Mouse (Mus musculus) midbrain, embryonic 14.5 days (tissue): ENCODE measurements around the gene Epsti1. TPM values are rescaled to one million over a fixed set of nuclear protein-coding genes. Genes with fewer than 3 reads are reported as not detected.
A peak's percentile ranks its signal among the peaks of the same experiment; 100 is the strongest.

Experiments
- ATAC-seq: fragments of 200-750 bp; cut with Nextera tagmentation; 2 replicates; pipeline ENCODE4 v1.8.0; 2017; ENCODE audit warnings: moderate number of reproducible peaks, moderate library complexity; ENCODE audit not compliant: low FRiP score, low TSS enrichment
- DNase-seq: peaks from one replicate; pipeline ENCODE4 v3.0.0-alpha.2; 2015
- H3K27ac ChIP-seq: fragments of 300-500 bp; sonication (generic); replicated peaks from 2 replicates; pipeline ENCODE4 v1.5.1; 2014; ENCODE audit warnings: mild to moderate bottlenecking, low read depth, low read length, moderate library complexity
- H3K27me3 ChIP-seq: fragments of 300-500 bp; sonication (generic); 2 replicates; pipeline ENCODE4 v1.6.1; 2014; ENCODE audit warnings: low read length, control low read depth, mixed read lengths; ENCODE audit not compliant: control insufficient read depth, insufficient read depth
- H3K36me3 ChIP-seq: fragments of 300-500 bp; sonication (generic); 2 replicates; pipeline ENCODE4 v1.6.1; 2014; ENCODE audit warnings: low read length, control low read depth; ENCODE audit not compliant: control insufficient read depth, insufficient read depth
- H3K4me1 ChIP-seq: fragments of 300-500 bp; sonication (generic); 2 replicates; pipeline ENCODE4 v1.6.1; 2014; ENCODE audit warnings: mild to moderate bottlenecking, antibody characterized with exemption, low read length, control low read depth; ENCODE audit not compliant: control insufficient read depth, insufficient read depth
- H3K4me2 ChIP-seq: fragments of 300-500 bp; sonication (generic); 2 replicates; pipeline ENCODE4 v1.6.1; 2014; ENCODE audit warnings: mild to moderate bottlenecking, low read length, moderate library complexity
- H3K4me3 ChIP-seq: fragments of 300-500 bp; sonication (generic); replicated peaks from 2 replicates; pipeline ENCODE4 v1.5.1; 2014; ENCODE audit warnings: low read depth, low read length
- H3K9ac ChIP-seq: fragments of 300-500 bp; sonication (generic); replicated peaks from 2 replicates; pipeline ENCODE4 v1.6.1; 2014; ENCODE audit warnings: mild to moderate bottlenecking, low read length, moderate library complexity
- H3K9me3 ChIP-seq: fragments of 300-500 bp; sonication (generic); 2 replicates; pipeline ENCODE4 v1.6.1; 2016; ENCODE audit warnings: low read length, control low read depth, mixed read lengths; ENCODE audit not compliant: control insufficient read depth
- WGBS: fragments of 180-500 bp; shearing (Covaris S2); extraction: QIAGEN DNeasy Blood & Tissue Kit; methylation state at CpG from one replicate; pipeline ENCODE4 v1.1.7; 2014; 5-methylcytosine and 5-hydroxymethylcytosine counted together
- polyA plus RNA-seq: library from polyadenylated mRNA; unstranded; fragments of >200 nt; fragmentation: Nextera tagmentation; extraction: Ambion mirVana; gene quantifications from 2 replicates; pipeline ENCODE4 v1.2.1, GENCODE M21; 2014

Gene Epsti1
- polyA plus RNA-seq, 1 experiment from 2014 or later = 1.5 TPM

DNA sequence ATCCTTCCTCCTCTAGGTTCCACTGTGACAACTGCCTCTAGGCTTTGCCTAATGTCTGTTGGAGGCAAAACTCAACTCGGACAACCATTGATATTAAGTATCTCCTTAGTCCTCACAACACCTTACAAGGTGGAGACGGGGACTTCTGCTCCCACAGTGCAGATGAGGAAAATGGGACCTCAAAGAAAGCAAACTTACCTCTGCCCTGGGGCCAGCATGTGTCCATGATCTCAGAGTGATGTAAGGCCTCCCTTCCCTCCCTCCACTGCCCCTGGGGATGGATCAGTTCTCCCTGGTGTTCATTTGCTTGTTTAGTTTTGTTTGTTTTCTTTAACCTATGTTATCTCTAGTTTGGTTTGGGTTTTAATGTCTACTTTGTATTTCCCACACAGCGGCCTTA, 1.5 kb upstream of the Epsti1 start:
- Histone ChIP-seq H3K4me3 (no peak overlapping the region), H3K27ac (no peak overlapping the region), H3K4me1 (no peaks in the 10 kb centered on the region), H3K9me3 (no peaks in the 10 kb centered on the region), H3K9ac (no peak overlapping the region), H3K4me2 (no peak overlapping the region), H3K27me3 (no peaks in the 10 kb centered on the region), H3K36me3 (no peaks in the 10 kb centered on the region)
- DNase-seq = no peak
- 93% methylated on average over 3 of the region's 3 CpGs for WGBS
- no peak for ATAC-seq

DNA sequence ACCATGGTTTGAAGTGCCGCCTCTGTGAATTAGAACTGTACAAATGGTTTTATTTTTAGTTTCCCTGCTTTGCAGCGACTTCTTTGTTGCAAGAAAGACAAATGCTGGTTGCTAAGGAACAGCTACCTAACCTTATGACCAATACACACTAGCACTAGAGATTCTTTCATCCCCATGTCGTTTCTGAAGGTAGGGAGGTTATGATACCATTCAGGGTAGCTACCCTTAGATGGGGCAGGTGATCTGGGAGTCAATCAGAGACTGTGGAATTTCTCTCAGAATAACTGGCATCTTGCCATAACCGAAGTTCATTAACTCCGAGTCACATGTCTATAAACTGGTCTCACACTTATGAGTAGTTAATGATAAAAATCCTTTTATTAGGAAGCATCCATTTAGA, 1.4 kb downstream of the Epsti1 start:
- Histone ChIP-seq H3K9ac (no peak overlapping the region), H3K36me3 (no peaks in the 10 kb centered on the region), H3K4me2 (no peak overlapping the region), H3K9me3 (no peaks in the 10 kb centered on the region), H3K27ac (no peak overlapping the region), H3K27me3 (no peaks in the 10 kb centered on the region), H3K4me3 (no peak overlapping the region), H3K4me1 (no peaks in the 10 kb centered on the region)
- ATAC-seq (no peak), DNase-seq (no peak)
- 76% methylated on average over 5 of the region's 5 CpGs for WGBS

DNA sequence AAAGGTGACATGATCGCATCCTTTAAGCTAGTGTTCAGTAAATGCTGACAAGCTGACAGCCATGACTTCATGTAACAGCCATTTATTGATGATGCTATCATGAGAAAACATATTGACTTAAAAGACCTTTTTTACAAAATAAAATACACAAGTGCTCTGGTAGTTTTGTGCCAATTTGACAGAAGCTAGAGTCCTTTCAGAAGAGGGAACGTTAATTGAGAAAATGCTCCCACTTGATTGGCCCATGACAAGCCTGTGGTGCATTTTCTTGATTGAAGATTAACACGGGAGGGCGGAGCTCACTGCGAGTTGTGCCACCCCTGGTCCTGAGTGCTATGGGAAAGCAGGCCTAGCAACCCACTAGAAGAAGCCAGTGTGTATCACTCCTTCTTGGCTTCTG, 2.5 kb downstream of the Epsti1 start:
- Histone ChIP-seq H3K27ac (no peak overlapping the region), H3K9ac (no peak overlapping the region), H3K4me2 (no peak overlapping the region), H3K36me3 (no peaks in the 10 kb centered on the region), H3K4me1 (no peaks in the 10 kb centered on the region), H3K9me3 (no peaks in the 10 kb centered on the region), H3K4me3 (no peak overlapping the region), H3K27me3 (no peaks in the 10 kb centered on the region)
- ATAC-seq (no peak), DNase-seq (no peak)
- 90% methylated on average over 5 of the region's 5 CpGs for WGBS

DNA sequence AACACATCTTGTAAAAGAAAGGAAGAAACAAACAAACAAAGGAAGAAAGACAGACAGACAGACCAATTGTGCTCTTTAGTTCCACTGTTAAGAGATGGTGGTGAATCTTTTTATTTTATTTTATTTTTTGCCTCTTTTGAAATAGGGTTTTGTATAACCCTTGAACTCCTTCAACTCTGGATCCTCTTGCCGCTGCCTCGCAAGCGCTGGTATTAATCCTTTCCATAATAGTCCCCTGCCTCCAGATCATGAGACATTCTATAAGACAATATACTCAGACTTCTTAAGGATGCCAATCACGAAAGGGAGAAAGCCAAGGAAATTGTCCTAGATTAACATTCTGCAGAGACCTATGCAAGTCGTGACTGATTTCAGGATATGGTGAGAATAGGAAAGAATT, 11.7 kb downstream of the Epsti1 start:
- no peaks in the 10 kb centered on the region for H3K36me3 ChIP-seq
- no peak overlapping the region for H3K4me2 ChIP-seq
- H3K27ac ChIP-seq = no peak overlapping the region
- no peak for ATAC-seq
- H3K9me3 ChIP-seq = no peaks in the 10 kb centered on the region
- WGBS = 30% methylated on average over 5 of the region's 5 CpGs
- no peak overlapping the region for H3K4me3 ChIP-seq
- no peaks in the 10 kb centered on the region for H3K27me3 ChIP-seq
- no peak for DNase-seq
- no peak overlapping the region for H3K9ac ChIP-seq
- H3K4me1 ChIP-seq = no peaks in the 10 kb centered on the region

DNA sequence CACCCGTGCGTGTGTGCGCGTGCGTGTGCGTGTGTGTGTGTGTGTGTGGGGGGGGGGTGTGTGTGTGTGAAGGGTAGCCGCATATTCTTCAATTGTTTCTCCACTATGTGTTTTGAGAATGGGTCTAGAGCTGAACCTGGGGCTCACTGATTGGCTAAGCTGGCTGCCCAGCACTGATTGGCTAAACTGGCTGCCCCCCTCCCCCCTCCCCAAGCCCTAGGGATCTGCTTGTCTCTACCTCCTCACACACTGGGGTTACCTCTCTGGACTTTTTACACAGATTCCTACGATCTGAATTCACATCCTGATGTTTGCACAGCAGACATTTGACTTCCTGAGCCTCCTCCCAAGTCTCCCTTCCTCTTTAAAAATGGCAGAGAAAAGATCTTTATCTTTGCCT, 17.6 kb downstream of the Epsti1 start:
- ATAC-seq = no peak
- no peak overlapping the region for H3K9ac ChIP-seq
- H3K36me3 ChIP-seq = no peaks in the 10 kb centered on the region
- no peak overlapping the region for H3K4me2 ChIP-seq
- no peaks in the 10 kb centered on the region for H3K27me3 ChIP-seq
- H3K27ac ChIP-seq = no peak overlapping the region
- H3K4me1 ChIP-seq = peaks cover 9% of the 10 kb centered on the region
- 92% methylated on average over 8 of the region's 8 CpGs for WGBS
- no peaks in the 10 kb centered on the region for H3K9me3 ChIP-seq
- H3K4me3 ChIP-seq = no peak overlapping the region
- no peak for DNase-seq

DNA sequence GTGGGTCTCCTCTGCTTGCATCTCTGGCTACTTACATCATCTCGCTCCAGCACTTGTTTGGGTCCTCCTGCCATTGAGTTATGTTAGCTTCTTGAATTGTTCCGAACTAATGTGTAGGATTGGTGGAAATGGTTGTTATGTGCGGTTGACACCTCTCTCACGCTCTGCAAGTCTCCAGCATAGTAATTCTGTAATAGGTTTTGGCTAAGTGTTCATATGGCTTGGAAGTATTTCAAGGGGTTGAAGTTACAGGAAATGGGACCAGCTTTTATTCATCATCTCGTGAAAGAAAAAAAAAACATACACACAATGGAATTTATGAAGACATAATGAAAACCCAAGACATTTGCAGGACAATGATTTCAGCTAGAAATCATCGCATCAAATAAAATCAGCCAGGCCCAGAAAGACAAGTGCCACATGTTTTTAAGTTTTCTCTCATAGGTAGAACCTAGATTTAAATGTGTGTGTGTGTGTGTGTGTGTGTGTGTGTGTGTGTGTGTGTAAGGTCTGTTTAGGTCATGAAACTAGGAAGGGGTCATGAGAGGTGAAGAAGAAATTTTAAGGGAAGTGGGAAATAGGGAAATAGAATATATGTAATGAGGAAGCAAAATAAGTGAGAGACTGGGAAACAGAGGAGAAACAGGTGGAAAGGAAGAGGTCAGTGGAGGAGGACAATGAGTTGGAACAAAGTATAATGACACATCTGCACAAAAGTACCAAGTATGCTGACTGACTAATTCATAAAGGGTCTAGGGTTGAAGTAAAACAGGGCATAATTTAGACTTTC, 19.2 kb downstream of the Epsti1 start:
- Histone ChIP-seq H3K4me3 (no peak overlapping the region), H3K4me1 (peaks cover 9% of the 10 kb centered on the region), H3K27ac (no peak overlapping the region), H3K36me3 (no peaks in the 10 kb centered on the region), H3K9me3 (no peaks in the 10 kb centered on the region), H3K27me3 (no peaks in the 10 kb centered on the region), H3K4me2 (no peak overlapping the region), H3K9ac (no peak overlapping the region)
- WGBS = 89% methylated on average over 6 of the region's 6 CpGs
- ATAC-seq = no peak
- DNase-seq = no peak

DNA sequence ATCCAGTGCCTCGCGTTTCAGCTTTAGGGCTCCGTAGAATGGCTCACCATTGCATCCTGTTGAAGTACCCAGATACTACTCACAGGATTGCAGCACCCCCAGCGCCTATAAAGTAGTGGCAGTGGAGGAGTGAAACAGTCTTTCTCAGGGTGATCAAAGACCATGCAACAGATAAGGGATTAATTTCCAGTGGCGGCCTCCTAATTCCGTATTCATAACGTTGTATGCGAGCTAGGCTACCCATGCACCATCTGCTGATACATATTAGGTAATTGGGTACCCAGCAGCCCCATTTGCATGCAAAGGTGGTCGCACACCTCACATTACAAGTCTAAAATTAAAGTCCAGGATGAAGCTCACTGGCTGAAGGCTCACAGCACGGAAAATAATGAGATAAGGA, 21.4 kb downstream of the Epsti1 start:
- peaks cover 9% of the 10 kb centered on the region for H3K4me1 ChIP-seq
- WGBS = 46% methylated on average over 10 of the region's 10 CpGs
- ATAC-seq = no peak

DNA sequence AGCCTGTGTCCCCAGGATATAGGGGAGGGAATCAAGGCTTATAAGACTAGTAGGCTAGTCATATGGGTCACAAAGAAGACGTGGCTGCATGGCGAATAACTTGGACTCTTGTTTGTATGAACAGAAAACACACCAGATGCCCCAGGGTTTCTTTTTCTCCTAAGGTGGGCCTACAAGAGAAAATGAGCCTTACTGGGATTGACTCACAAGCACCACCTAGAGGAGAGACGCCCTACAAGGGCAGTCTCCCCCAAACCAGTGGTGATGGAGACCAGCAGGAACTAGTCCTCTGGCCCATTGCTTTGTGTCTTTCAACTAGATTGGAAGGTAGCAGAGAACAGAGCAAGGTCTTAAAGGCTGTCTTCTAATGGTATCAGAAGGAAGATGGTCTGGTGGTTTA, 22.7 kb downstream of the Epsti1 start:
- 56% methylated on average over 3 of the region's 3 CpGs for WGBS
- ATAC-seq (no peak), DNase-seq (peak; percentile 44)

More for the DNA sequence above, 21.4 kb downstream of the Epsti1 start:
- no peak overlapping the region for H3K9ac ChIP-seq
- H3K36me3 ChIP-seq = no peaks in the 10 kb centered on the region
- no peak overlapping the region for H3K4me2 ChIP-seq
- H3K9me3 ChIP-seq = no peaks in the 10 kb centered on the region
- peak overlapping the region; percentile 6; the same call in 1 of the 2 replicates for H3K27ac ChIP-seq
- no peak overlapping the region for H3K4me3 ChIP-seq
- DNase-seq = peak; percentile 62
- no peaks in the 10 kb centered on the region for H3K27me3 ChIP-seq

DNA sequence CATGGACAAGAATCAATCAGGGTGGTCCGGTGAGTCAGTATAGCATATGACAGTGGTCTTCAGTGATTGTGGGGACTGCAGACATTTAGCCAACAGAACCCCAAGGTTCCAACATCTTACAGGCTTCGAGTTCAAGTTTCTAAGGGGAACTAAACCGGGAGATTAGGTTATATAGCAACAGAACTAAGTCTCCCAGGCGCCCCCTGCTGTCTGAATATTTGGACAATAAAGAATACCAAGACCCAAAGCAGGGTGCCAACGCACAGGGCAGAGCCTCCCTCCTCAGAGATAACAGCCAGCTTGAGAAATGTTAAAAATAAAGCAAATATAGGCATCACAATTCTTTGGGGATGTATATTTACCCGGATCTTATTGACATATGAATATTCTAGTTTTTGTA, 24.0 kb downstream of the Epsti1 start:
- DNase-seq = peak; percentile 84
- Histone ChIP-seq H3K4me2 (no peak overlapping the region), H3K9ac (no peak overlapping the region), H3K4me1 (peaks cover 9% of the 10 kb centered on the region), H3K9me3 (no peaks in the 10 kb centered on the region), H3K27me3 (no peaks in the 10 kb centered on the region), H3K4me3 (no peak overlapping the region), H3K36me3 (no peaks in the 10 kb centered on the region), H3K27ac (no peak overlapping the region)
- 46% methylated on average over 6 of the region's 6 CpGs for WGBS
- ATAC-seq = no peak

More for the DNA sequence above, 22.7 kb downstream of the Epsti1 start:
- H3K4me1 ChIP-seq = peaks cover 9% of the 10 kb centered on the region
- no peaks in the 10 kb centered on the region for H3K9me3 ChIP-seq
- H3K4me2 ChIP-seq = no peak overlapping the region
- H3K27me3 ChIP-seq = no peaks in the 10 kb centered on the region
- H3K36me3 ChIP-seq = no peaks in the 10 kb centered on the region
- no peak overlapping the region for H3K9ac ChIP-seq
- no peak overlapping the region for H3K27ac ChIP-seq
- no peak overlapping the region for H3K4me3 ChIP-seq
